Mouse (Mus musculus): ENCODE data around the gene Cdk2ap1. TPM values are rescaled to one million over a fixed set of nuclear protein-coding genes. Genes with fewer than 3 reads are reported as not detected.

The Cdk2ap1 gene
- polyA plus RNA-seq, 1 experiment = 125 TPM

DNA sequence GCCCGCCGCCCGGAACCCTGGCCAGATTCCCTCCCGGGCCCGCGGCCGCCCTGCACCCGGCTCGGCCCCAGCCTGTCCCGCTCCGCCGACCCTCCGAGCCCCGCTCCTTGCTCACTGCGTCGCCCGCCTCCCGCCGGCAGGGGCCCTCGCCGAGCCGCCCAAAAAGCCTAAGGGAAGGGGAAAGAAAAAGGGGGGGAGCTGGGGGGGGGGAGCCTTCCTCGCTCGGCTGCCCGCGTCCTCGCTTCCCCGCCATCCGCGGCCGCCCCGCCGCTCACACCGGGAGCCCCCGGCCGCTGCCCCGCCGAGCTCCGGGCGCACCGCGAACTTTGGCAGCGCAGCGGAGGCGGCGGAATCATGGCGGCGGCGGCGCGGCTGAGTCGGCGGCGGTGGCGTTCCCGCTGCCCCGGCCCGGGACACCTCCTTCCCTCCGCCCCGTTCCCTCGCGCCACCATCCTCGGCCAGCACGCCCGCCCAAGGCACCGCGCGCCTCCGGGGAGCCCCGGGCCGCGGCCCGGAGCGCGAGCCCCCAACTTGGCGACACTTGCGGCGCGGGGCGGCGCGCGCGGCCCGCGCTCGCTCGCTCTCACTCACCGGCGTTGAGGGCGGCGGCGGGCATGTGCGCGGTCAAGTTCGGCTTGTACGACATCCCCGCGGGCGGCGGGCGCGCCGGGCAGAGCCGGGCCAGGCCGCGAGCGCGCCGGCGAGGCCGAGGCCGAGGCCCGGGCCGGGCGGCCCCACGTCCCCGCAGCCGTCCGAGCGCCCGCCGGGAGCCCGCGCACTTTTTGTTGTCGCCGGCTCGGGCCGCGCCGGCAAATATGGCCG is 8.9 kb downstream of the Cdk2ap1 start:
- H3K36me3 ChIP-seq (ENCODE audit: control insufficient read depth, insufficient read depth, low read length, poor library complexity, severe bottlenecking) = peaks cover 3% of the 10 kb centered on the region; the same call in 1 of the 2 replicates
- peak overlapping the region; percentile 88 for H3K4me3 ChIP-seq (ENCODE audit: low read depth, low read length)
- no peak for TF ChIP-seq POLR2A (IDR thresholded peaks at IDR 0.05; ENCODE audit: insufficient read depth, low read length)
- TF ChIP-seq CTCF (IDR thresholded peaks at IDR 0.05; ENCODE audit: low read depth, low read length) = peak; percentile 0
- H3K27ac ChIP-seq (ENCODE audit: insufficient read depth, low read length) = no peak overlapping the region
- no peaks in the 10 kb centered on the region for H3K9me3 ChIP-seq (replicated peaks; ENCODE audit: control insufficient read depth, insufficient read depth, low read length, poor library complexity, severe bottlenecking)
- no peaks in the 10 kb centered on the region for H3K4me1 ChIP-seq (ENCODE audit: control insufficient read depth, insufficient read depth, low read length)
- H3K27me3 ChIP-seq (ENCODE audit: control insufficient read depth, insufficient read depth, low read length, poor library complexity, severe bottlenecking) = no peaks in the 10 kb centered on the region
- H3K9ac ChIP-seq (ENCODE audit: low read depth, poor library complexity, severe bottlenecking) = peak overlapping the region; percentile 99

DNA sequence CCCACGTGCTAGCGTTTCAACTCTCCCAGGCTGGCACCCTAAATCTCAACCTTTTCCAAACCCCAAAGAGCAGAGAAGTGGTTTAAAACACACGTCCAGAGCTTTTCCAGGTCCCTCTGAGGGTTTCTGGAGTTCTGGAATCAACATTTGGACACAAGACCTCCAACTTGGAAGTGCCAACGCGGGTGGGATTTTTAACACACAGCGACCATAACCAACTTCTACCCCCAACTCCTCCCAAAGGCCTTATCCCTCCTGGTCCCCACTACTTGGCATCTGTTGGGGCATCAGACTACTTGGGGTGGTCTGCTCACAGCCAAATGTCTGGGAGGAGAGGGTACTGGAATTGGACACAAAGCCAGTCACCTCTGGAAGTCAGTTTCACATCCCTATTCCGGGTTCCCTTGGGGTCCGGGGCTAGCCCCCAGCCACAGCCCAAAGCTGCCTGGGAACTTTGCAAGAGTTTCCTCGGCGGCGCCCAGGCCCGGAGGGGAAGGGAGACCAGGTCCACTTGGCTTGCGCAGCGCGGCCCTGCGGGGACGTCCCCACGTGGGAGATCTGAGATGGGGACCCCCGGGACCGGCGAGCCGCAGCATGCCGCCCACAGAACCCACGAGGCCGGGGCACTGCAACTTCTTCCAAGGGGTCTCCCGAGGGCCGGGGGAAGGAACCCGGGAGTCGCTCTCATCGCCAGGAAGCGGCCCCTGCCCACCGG is 9.7 kb downstream of the Cdk2ap1 start:
- H3K9me3 ChIP-seq (replicated peaks; ENCODE audit: control insufficient read depth, insufficient read depth, low read length, poor library complexity, severe bottlenecking) = no peaks in the 10 kb centered on the region
- H3K27ac ChIP-seq (ENCODE audit: insufficient read depth, low read length) = peak overlapping the region; percentile 54
- TF ChIP-seq CTCF (IDR thresholded peaks at IDR 0.05; ENCODE audit: low read depth, low read length) (no peak), POLR2A (IDR thresholded peaks at IDR 0.05; ENCODE audit: insufficient read depth, low read length) (no peak), EP300 (IDR thresholded peaks at IDR 0.05; ENCODE audit: insufficient read depth, low read depth, low read length) (no peak)
- peaks cover 10% of the 10 kb centered on the region for H3K36me3 ChIP-seq (ENCODE audit: control insufficient read depth, insufficient read depth, low read length, poor library complexity, severe bottlenecking)
- H3K4me3 ChIP-seq (ENCODE audit: low read depth, low read length) = peak overlapping the region; percentile 88
- H3K4me1 ChIP-seq (ENCODE audit: control insufficient read depth, insufficient read depth, low read length) = no peaks in the 10 kb centered on the region
- peak overlapping the region; percentile 99 for H3K9ac ChIP-seq (ENCODE audit: low read depth, poor library complexity, severe bottlenecking)
- no peaks in the 10 kb centered on the region for H3K27me3 ChIP-seq (ENCODE audit: control insufficient read depth, insufficient read depth, low read length, poor library complexity, severe bottlenecking)

DNA sequence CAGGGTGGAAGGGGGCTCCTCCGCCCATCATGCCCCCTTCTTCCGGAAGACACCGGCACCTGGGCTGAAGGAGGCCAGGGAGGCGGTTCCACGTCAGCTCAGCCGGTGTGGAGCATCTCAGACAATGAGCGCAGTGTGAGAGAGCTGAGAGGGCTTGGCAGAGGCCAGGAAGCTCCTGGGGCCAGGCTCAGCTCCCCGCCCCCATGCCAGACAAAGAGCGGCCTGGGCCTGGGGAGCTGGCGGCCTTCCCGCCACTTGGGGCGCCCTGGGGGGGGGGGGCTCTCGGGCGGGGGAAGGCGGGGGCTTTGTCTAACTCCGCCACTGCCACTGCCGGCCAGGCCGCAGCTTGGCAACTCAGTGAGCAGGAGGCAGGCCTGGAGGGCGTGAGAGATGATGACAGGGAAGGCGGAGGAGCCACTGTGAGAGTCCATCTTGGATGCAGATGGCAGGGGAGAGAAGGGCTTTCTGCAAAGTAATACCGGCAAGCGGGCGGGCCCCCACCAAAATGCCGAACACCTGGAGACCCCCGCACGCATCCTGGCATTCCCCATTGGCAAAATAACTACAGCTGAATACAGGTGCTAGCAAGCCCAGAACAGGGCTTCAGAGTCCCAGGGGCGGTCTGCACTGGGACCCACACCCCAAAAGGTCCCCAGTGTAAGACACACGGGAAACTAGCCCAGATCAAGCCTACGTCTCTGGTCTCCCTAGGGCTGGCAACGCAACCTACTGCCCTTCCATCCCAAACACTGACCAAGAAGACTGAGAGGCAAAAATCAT is 10.6 kb downstream of the Cdk2ap1 start:
- no peaks in the 10 kb centered on the region for H3K4me1 ChIP-seq (ENCODE audit: control insufficient read depth, insufficient read depth, low read length)
- peak overlapping the region; percentile 54 for H3K27ac ChIP-seq (ENCODE audit: insufficient read depth, low read length)
- TF ChIP-seq POLR2A (IDR thresholded peaks at IDR 0.05; ENCODE audit: insufficient read depth, low read length) (no peak), EP300 (IDR thresholded peaks at IDR 0.05; ENCODE audit: insufficient read depth, low read depth, low read length) (no peak), CTCF (IDR thresholded peaks at IDR 0.05; ENCODE audit: low read depth, low read length) (no peak)
- no peaks in the 10 kb centered on the region for H3K27me3 ChIP-seq (ENCODE audit: control insufficient read depth, insufficient read depth, low read length, poor library complexity, severe bottlenecking)
- H3K4me3 ChIP-seq (ENCODE audit: low read depth, low read length) = peak overlapping the region; percentile 88
- H3K9ac ChIP-seq (ENCODE audit: low read depth, poor library complexity, severe bottlenecking) = peak overlapping the region; percentile 99
- H3K9me3 ChIP-seq (replicated peaks; ENCODE audit: control insufficient read depth, insufficient read depth, low read length, poor library complexity, severe bottlenecking) = no peaks in the 10 kb centered on the region
- peaks cover 13% of the 10 kb centered on the region for H3K36me3 ChIP-seq (ENCODE audit: control insufficient read depth, insufficient read depth, low read length, poor library complexity, severe bottlenecking)

DNA sequence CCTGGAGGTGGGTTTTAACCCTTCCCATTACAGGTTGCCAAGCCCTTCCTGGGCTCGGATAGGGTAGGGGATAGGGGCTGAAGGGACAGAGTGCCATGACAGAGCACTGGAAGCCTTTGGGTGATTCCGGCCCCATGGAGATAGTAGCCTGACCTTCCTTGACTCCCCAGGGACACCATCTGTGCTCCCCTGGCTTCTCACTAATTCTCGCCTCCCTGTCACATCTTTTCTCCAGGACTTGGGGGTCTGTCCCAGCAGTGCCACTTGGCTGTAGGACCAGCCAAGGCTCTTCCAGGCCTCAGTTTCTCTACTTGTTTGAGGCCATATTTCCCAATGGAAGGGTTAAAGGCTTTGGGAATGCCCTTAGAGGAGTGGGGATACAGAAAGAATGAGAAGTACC is 11.3 kb downstream of the Cdk2ap1 start:
- Histone ChIP-seq H3K36me3 (ENCODE audit: control insufficient read depth, insufficient read depth, low read length, poor library complexity, severe bottlenecking) (peaks cover 17% of the 10 kb centered on the region), H3K27me3 (ENCODE audit: control insufficient read depth, insufficient read depth, low read length, poor library complexity, severe bottlenecking) (no peaks in the 10 kb centered on the region), H3K27ac (ENCODE audit: insufficient read depth, low read length) (peak overlapping the region; percentile 35; the same call in 1 of the 2 replicates), H3K9ac (ENCODE audit: low read depth, poor library complexity, severe bottlenecking) (peak overlapping the region; percentile 27), H3K4me1 (ENCODE audit: control insufficient read depth, insufficient read depth, low read length) (no peaks in the 10 kb centered on the region), H3K4me3 (ENCODE audit: low read depth, low read length) (peak overlapping the region; percentile 14), H3K9me3 (replicated peaks; ENCODE audit: control insufficient read depth, insufficient read depth, low read length, poor library complexity, severe bottlenecking) (no peaks in the 10 kb centered on the region)
- TF ChIP-seq EP300 (IDR thresholded peaks at IDR 0.05; ENCODE audit: insufficient read depth, low read depth, low read length) = no peak
- no peak for TF ChIP-seq CTCF (IDR thresholded peaks at IDR 0.05; ENCODE audit: low read depth, low read length)
- TF ChIP-seq POLR2A (IDR thresholded peaks at IDR 0.05; ENCODE audit: insufficient read depth, low read length) = no peak

DNA sequence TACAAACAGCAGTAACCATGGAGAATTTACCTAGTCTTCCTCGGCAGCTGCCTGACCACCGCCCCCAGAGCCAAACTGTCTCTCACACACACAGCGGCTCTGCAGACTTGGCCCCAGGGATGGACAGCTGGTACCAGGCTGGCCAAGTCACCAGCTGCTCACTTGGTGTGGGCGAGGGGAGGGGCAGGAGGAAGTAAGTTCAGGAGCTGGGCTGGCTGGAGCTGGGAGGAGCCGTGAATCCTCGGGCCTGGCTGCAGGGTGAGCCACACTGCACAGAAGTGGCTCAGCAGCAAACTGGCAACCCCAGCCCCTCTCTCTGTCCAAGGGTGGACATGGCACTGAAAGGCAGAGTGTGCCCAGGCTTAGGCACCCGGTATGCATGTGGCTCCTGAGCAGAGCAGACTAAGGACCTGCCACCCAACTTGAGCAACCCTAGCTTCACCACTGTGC is 11.7 kb downstream of the Cdk2ap1 start:
- Histone ChIP-seq H3K27ac (ENCODE audit: insufficient read depth, low read length) (no peak overlapping the region), H3K9me3 (replicated peaks; ENCODE audit: control insufficient read depth, insufficient read depth, low read length, poor library complexity, severe bottlenecking) (no peaks in the 10 kb centered on the region), H3K27me3 (ENCODE audit: control insufficient read depth, insufficient read depth, low read length, poor library complexity, severe bottlenecking) (no peaks in the 10 kb centered on the region), H3K4me1 (ENCODE audit: control insufficient read depth, insufficient read depth, low read length) (no peaks in the 10 kb centered on the region), H3K36me3 (ENCODE audit: control insufficient read depth, insufficient read depth, low read length, poor library complexity, severe bottlenecking) (peaks cover 21% of the 10 kb centered on the region), H3K9ac (ENCODE audit: low read depth, poor library complexity, severe bottlenecking) (0 out of 2 replicates have a peak overlapping the region, but pooled peaks have one; percentile 27), H3K4me3 (ENCODE audit: low read depth, low read length) (no peak overlapping the region)
- TF ChIP-seq POLR2A (IDR thresholded peaks at IDR 0.05; ENCODE audit: insufficient read depth, low read length) (no peak), EP300 (IDR thresholded peaks at IDR 0.05; ENCODE audit: insufficient read depth, low read depth, low read length) (no peak), CTCF (IDR thresholded peaks at IDR 0.05; ENCODE audit: low read depth, low read length) (no peak)
